Mouse (Mus musculus) kidney, embryonic 15.5 days (tissue): ENCODE results near the gene Arpc2. TPM values are rescaled to one million over a fixed set of nuclear protein-coding genes. Genes with fewer than 3 reads are reported as not detected.
A peak's percentile ranks its signal among the peaks of the same experiment; 100 is the strongest.

ENCODE experiments used
- ATAC-seq: fragments of 200-750 bp; cut with Nextera tagmentation; replicated peaks from 2 replicates; pipeline ENCODE4 v1.8.0; 2017; ENCODE audit warnings: moderate TSS enrichment; ENCODE audit not compliant: low FRiP score
- H3K27ac ChIP-seq: fragments of 300-500 bp; sonication (generic); 2 replicates; pipeline ENCODE4 v1.5.1; 2015; ENCODE audit warnings: mild to moderate bottlenecking, inconsistent platforms
- H3K27me3 ChIP-seq: fragments of 300-500 bp; sonication (generic); 2 replicates; pipeline ENCODE4 v1.6.1; 2015; ENCODE audit warnings: inconsistent platforms
- H3K36me3 ChIP-seq: fragments of 300-500 bp; sonication (generic); 2 replicates; pipeline ENCODE4 v1.6.1; 2015; ENCODE audit warnings: inconsistent platforms
- H3K4me1 ChIP-seq: fragments of 300-500 bp; sonication (generic); 2 replicates; pipeline ENCODE4 v1.6.1; 2015; ENCODE audit warnings: inconsistent platforms
- H3K4me2 ChIP-seq: fragments of 300-500 bp; sonication (generic); 2 replicates; pipeline ENCODE4 v1.6.1; 2015; ENCODE audit warnings: moderate library complexity, mild to moderate bottlenecking, inconsistent platforms
- H3K4me3 ChIP-seq: fragments of 300-500 bp; sonication (generic); replicated peaks from 2 replicates; pipeline ENCODE4 v1.5.1; 2015; ENCODE audit warnings: mild to moderate bottlenecking, inconsistent platforms
- H3K9ac ChIP-seq: fragments of 300-500 bp; sonication (generic); 2 replicates; pipeline ENCODE4 v1.6.1; 2015; ENCODE audit warnings: mild to moderate bottlenecking, inconsistent platforms
- H3K9me3 ChIP-seq: fragments of 300-500 bp; sonication (generic); replicated peaks from 2 replicates; pipeline ENCODE4 v1.6.1; 2016; ENCODE audit warnings: inconsistent platforms
- WGBS: fragments of 180-500 bp; shearing (Covaris S2); methylation state at CpG from one replicate; pipeline ENCODE4 v1.1.7; 2015; ENCODE audit warnings: mixed read lengths; 5-methylcytosine and 5-hydroxymethylcytosine counted together
- polyA plus RNA-seq: library from polyadenylated mRNA; unstranded; fragments of >200 nt; fragmentation: Nextera tagmentation; extraction: Ambion mirVana; gene quantifications from 2 replicates; pipeline ENCODE4 v1.2.1, GENCODE M21; 2015

The Arpc2 gene
- polyA plus RNA-seq, 1 experiment from 2014 or later = 446 TPM

DNA sequence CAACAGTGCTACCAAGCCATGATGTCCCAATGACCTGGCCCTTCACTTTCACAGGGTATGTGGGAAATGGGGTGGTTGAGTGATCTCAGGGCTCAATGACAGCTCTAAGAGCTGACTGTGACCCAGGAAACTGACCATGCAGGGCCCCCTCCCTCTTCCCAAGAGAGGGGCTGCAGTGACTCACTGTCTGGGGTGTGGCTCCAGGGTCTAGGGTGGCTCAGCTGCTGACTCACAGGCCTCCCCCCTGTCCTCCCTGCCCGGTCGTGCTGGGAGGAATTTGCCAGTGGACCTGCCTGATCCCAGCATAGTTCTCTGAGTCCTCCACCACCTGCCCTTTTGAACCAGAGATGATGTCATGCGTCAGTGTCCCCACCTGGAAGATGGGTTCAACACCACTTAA is 61.4 kb downstream of the Arpc2 start:
- H3K27me3 ChIP-seq = no peaks in the 10 kb centered on the region
- peak overlapping the region; percentile 53; the same call in 1 of the 2 replicates for H3K4me2 ChIP-seq

DNA sequence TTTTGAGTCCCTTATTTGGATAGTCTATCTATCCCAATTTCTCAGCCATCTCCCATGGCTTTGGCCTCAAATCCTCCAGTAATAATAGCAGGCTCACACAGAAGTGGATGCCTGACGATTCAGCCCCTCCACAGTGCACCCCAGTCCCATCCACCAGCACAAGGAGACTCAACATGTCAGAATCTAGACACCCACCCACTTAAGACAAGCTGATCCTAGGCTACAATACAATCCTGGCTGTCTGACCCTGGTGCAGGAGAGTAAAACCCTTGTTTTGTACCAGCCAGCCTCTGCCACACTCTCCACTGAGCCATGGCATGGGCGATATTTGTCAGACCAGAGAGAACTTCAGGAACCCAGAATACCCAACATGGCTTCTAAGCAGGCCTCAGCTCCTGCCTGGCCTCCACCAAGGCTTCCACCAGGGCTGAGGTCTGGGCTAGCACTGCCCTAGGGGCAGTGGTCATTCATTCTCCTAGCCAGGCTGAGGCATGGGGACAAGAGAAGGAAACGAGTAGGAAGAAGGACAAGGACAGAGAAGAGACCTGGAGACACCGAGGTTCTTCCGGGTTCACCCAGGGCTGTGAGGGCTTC is 62.4 kb downstream of the Arpc2 start:
- Histone ChIP-seq H3K36me3 (peaks cover 11% of the 10 kb centered on the region), H3K27me3 (no peaks in the 10 kb centered on the region), H3K4me1 (peaks cover 79% of the 10 kb centered on the region), H3K9ac (no peak overlapping the region), H3K4me3 (no peak overlapping the region), H3K4me2 (no peak overlapping the region), H3K27ac (peak overlapping the region; percentile 58; the same call in 1 of the 2 replicates), H3K9me3 (no peaks in the 10 kb centered on the region)
- no peak for ATAC-seq
- WGBS = 85% methylated on average over 5 of the region's 5 CpGs

More for the DNA sequence above, 61.4 kb downstream of the Arpc2 start:
- Histone ChIP-seq H3K9me3 (no peaks in the 10 kb centered on the region), H3K27ac (peak overlapping the region; percentile 98), H3K36me3 (peaks cover 21% of the 10 kb centered on the region), H3K4me3 (no peak overlapping the region), H3K4me1 (peaks cover 69% of the 10 kb centered on the region), H3K9ac (no peak overlapping the region)
- ATAC-seq = peak; percentile 23; the same call in 1 of the 2 replicates
- 41% methylated on average over 3 of the region's 3 CpGs for WGBS

- peaks cover 3% of the 10 kb centered on the region for H3K36me3 ChIP-seq
- no peaks in the 10 kb centered on the region for H3K9me3 ChIP-seq
- peak overlapping the region; percentile 32; the same call in 1 of the 2 replicates for H3K27ac ChIP-seq
- no peak overlapping the region for H3K9ac ChIP-seq
- WGBS = 63% methylated on average over 5 of the region's 5 CpGs
- no peak overlapping the region for H3K4me2 ChIP-seq
- H3K4me1 ChIP-seq = peaks cover 77% of the 10 kb centered on the region
- H3K4me3 ChIP-seq = no peak overlapping the region
- ATAC-seq = no peak
- H3K27me3 ChIP-seq = no peaks in the 10 kb centered on the region
Observed at GRCm38 (mm10) chr1:74298996-74299395, 63.1 kb downstream of the Arpc2 start.

- Histone ChIP-seq H3K36me3 (no peaks in the 10 kb centered on the region), H3K9ac (no peak overlapping the region), H3K4me2 (no peak overlapping the region), H3K27me3 (no peaks in the 10 kb centered on the region), H3K4me1 (peaks cover 72% of the 10 kb centered on the region), H3K4me3 (no peak overlapping the region), H3K9me3 (no peaks in the 10 kb centered on the region), H3K27ac (no peak overlapping the region)
- no peak for ATAC-seq
- 79% methylated on average over 6 of the region's 6 CpGs for WGBS
Observed at GRCm38 (mm10) chr1:74300347-74301110, 64.6 kb downstream of the Arpc2 start.

GRCm38 (mm10) chr1:74302229-74302628 is 66.3 kb downstream of the Arpc2 start:
- Histone ChIP-seq H3K36me3 (no peaks in the 10 kb centered on the region), H3K9ac (no peak overlapping the region), H3K27ac (peak overlapping the region; percentile 29; the same call in 1 of the 2 replicates), H3K4me3 (no peak overlapping the region), H3K9me3 (no peaks in the 10 kb centered on the region), H3K27me3 (no peaks in the 10 kb centered on the region), H3K4me2 (peak overlapping the region; percentile 86), H3K4me1 (peaks cover 55% of the 10 kb centered on the region)
- no peak for ATAC-seq
- WGBS = 74% methylated on average over 7 of the region's 7 CpGs

- peak overlapping the region; percentile 86 for H3K4me2 ChIP-seq
- H3K36me3 ChIP-seq = no peaks in the 10 kb centered on the region
- H3K9me3 ChIP-seq = no peaks in the 10 kb centered on the region
- WGBS = 62% methylated on average over 2 of the region's 2 CpGs
- H3K9ac ChIP-seq = 0 out of 2 replicates have a peak overlapping the region, but pooled peaks have one; percentile 11
- peaks cover 49% of the 10 kb centered on the region for H3K4me1 ChIP-seq
- peak overlapping the region; percentile 29 for H3K27ac ChIP-seq
- H3K4me3 ChIP-seq = peak overlapping the region; percentile 71
- H3K27me3 ChIP-seq = no peaks in the 10 kb centered on the region
- no peak for ATAC-seq
Observed at GRCm38 (mm10) chr1:74302835-74303234, 67.0 kb downstream of the Arpc2 start.

GRCm38 (mm10) chr1:74303509-74304338 is 67.8 kb downstream of the Arpc2 start:
- peak overlapping the region; percentile 86 for H3K4me2 ChIP-seq
- H3K9ac ChIP-seq = peak overlapping the region; percentile 71
- WGBS = under 1% methylated on average over 56 of the region's 56 CpGs
- H3K4me1 ChIP-seq = peaks cover 41% of the 10 kb centered on the region
- H3K27me3 ChIP-seq = no peaks in the 10 kb centered on the region
- peak overlapping the region; percentile 71 for H3K4me3 ChIP-seq
- H3K9me3 ChIP-seq = no peaks in the 10 kb centered on the region
- peak; percentile 93 for ATAC-seq
- peak overlapping the region; percentile 89 for H3K27ac ChIP-seq
- no peaks in the 10 kb centered on the region for H3K36me3 ChIP-seq

- Histone ChIP-seq H3K4me3 (peak overlapping the region; percentile 71), H3K9ac (peak overlapping the region; percentile 71), H3K4me2 (peak overlapping the region; percentile 86), H3K9me3 (no peaks in the 10 kb centered on the region), H3K27ac (peak overlapping the region; percentile 89), H3K4me1 (peaks cover 34% of the 10 kb centered on the region), H3K27me3 (no peaks in the 10 kb centered on the region), H3K36me3 (no peaks in the 10 kb centered on the region)
- WGBS = 6% methylated on average over 12 of the region's 12 CpGs
- no peak; the same call in 1 of the 2 replicates for ATAC-seq
Observed at GRCm38 (mm10) chr1:74304339-74304790, 68.5 kb downstream of the Arpc2 start.

DNA sequence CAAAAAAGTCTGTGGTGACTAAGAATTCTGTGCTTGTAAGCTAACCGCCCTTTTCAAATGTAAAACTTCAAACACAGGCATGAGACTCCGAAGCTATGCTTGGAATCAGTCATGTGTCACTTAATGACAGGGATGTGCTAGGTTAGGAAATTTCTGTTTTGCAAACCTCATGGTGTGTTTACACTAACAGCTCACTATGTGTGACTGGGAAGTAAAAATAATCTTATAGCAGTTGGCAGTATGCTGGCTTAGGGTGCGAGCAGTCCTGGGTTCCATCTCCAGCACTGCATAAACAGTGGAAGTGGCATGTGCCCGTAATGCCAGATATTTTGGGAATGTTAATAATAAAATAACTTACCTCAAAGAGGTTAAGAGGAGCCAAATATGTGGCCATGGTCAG is 69.1 kb downstream of the Arpc2 start:
- no peaks in the 10 kb centered on the region for H3K9me3 ChIP-seq
- H3K27me3 ChIP-seq = no peaks in the 10 kb centered on the region
- H3K4me2 ChIP-seq = no peak overlapping the region
- no peak overlapping the region for H3K9ac ChIP-seq
- 67% methylated on average over 4 of the region's 4 CpGs for WGBS
- peaks cover 32% of the 10 kb centered on the region for H3K4me1 ChIP-seq
- no peak for ATAC-seq
- H3K4me3 ChIP-seq = no peak overlapping the region
- no peak overlapping the region for H3K27ac ChIP-seq
- H3K36me3 ChIP-seq = no peaks in the 10 kb centered on the region

DNA sequence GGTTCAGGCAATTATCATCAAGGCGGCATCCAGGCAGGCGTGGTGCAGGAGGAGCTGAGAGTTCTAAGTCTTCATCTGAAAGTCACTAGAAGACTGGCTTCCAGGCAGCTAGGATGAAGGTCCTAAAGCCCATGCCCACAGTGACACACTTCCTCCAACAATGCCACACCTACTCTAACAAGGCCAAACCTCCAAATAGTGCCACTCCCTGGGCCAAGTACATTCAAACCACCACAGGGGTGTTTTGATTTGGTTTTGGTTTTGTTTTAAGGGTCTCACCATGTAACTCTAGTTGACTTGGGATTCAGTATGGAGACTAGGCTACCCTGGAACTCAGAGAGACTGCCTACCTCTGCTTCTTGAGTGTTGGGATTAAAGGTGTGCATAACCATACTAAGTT is 69.6 kb downstream of the Arpc2 start, which contains the start of gene Tmbim1:
Tmbim1 (minus strand) TSS at position 101 of the 400 bp plus-strand sequence.
- WGBS = 70% methylated on average over 2 of the region's 2 CpGs

DNA sequence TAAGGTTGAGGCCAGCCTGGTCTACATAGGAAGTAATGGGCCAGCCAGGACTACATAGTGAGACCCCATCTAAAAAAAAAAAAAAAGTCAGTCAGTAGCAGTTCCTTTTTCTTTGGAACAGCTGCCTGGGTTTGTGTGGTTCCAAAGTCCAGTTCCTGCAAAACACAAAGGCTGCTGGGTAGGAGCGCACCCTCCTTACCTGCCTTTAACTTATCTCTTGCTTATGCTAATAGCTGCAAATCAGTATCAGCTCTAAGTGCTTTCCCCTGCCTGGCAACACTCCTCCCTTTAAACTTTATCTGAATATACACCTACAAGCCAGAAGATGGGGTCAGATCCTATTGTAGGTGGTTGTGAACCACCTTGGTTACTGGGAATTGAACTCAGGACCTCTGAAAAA is 71.3 kb downstream of the Arpc2 start:
- Histone ChIP-seq H3K4me3 (no peak overlapping the region), H3K36me3 (no peaks in the 10 kb centered on the region), H3K9me3 (no peaks in the 10 kb centered on the region), H3K9ac (no peak overlapping the region), H3K27me3 (no peaks in the 10 kb centered on the region), H3K4me2 (no peak overlapping the region), H3K4me1 (peaks cover 29% of the 10 kb centered on the region), H3K27ac (no peak overlapping the region)
- 86% methylated on average over 1 of the region's 1 CpGs for WGBS
- ATAC-seq = no peak

More for the DNA sequence above, 69.6 kb downstream of the Arpc2 start, which contains the start of gene Tmbim1:
- Histone ChIP-seq H3K9ac (no peak within 1 kb of the TSS; the same call in 1 of the 2 replicates), H3K9me3 (no peaks in the 10 kb centered on the region), H3K4me3 (peak within 1 kb of the TSS; percentile 71), H3K4me1 (peaks cover 33% of the 10 kb centered on the region), H3K27ac (peak within 1 kb of the TSS; percentile 89), H3K27me3 (no peaks in the 10 kb centered on the region), H3K4me2 (peak within 1 kb of the TSS; percentile 86), H3K36me3 (no peaks in the 10 kb centered on the region)
- ATAC-seq = no peak
